Mouse (Mus musculus): Measurements from ENCODE around the gene Rbm4b. TPM values are rescaled to one million over a fixed set of nuclear protein-coding genes. Genes with fewer than 3 reads are reported as not detected.

The Rbm4b gene
- 119 and 132 TPM in 2 replicates for polyA plus RNA-seq (2015; fragmentation: Nextera tagmentation; extraction: Ambion mirVana)

DNA sequence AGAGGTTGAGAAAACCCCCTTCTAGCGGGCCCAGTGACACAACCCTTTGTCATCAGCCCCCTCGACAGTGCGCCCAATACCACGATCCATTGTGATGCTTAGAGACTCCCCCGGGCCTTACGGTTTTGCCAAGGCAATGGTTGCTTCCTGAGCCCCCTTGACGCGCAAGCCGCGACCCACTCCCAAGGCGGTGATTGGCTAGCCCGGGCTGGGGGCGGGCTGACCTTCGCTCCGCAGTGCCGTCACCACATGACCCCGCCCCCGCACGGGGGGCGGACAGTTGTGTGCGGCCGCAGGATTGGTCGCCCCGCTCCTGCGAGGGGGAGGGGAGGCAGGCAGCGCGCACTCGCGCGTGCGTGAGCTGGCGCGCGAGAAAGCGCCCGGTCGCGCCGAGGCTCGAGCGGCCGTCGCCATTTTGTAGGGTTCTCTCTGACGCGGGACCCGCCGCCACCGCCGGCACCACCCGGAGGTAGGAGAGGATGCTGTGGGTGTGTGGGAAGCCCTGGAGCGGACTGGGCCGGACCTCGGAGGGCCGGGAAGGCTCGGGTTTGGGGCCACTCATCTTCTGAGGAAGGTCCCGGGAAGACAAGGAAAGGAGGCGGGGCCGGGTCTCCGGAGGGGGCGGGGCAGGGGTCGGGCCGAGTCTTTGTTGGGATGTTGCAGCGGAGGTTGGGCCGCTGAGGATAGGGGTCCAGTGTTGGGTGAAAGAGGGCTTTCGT is at the start of gene Rbm4b:
Gene Rbm4b, plus strand, starts transcription at position 305 of the 719 bp plus-strand sequence.
- Histone ChIP-seq H3K4me1 (peaks cover 42% of the 10 kb centered on the region), H3K9ac (replicated peaks) (peak within 1 kb of the TSS; percentile 86), H3K27me3 (replicated peaks) (no peaks in the 10 kb centered on the region), H3K36me3 (peaks cover 18% of the 10 kb centered on the region), H3K27ac (replicated peaks) (peak within 1 kb of the TSS; percentile 98), H3K9me3 (replicated peaks) (no peaks in the 10 kb centered on the region), H3K4me2 (peak within 1 kb of the TSS; percentile 85), H3K4me3 (replicated peaks) (peak within 1 kb of the TSS; percentile 79)
- WGBS, result under 1% methylated on average over 64 of the region's 65 CpGs
- peak; percentile 97 for ATAC-seq (ENCODE audit: low FRiP score)

DNA sequence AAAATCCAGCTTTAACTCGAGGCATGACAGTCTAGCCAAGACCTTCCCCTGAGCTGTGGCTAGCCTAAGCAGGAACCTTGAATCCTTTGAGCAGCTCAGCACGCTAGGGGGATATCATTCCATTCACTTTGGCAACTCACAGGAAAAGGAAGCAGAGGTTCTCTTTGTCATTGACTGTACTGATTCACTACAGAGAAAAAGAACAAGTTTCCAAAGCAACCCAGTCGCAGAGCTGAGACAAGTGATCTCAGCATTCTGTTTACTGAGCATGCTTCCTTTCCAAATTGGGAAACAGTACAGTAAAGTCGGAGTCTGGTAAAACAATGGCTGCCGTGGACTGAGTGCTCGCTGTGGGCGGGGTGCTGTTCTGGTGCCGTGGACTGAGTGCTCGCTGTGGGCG is 47.5 kb upstream of the Rbm4b start:
- H3K4me1 ChIP-seq, result peaks cover 21% of the 10 kb centered on the region
- no peak overlapping the region for H3K27ac ChIP-seq (replicated peaks)
- no peak for ATAC-seq (ENCODE audit: low FRiP score)
- no peak overlapping the region for H3K4me3 ChIP-seq (replicated peaks)
- no peaks in the 10 kb centered on the region for H3K9me3 ChIP-seq (replicated peaks)
- no peaks in the 10 kb centered on the region for H3K27me3 ChIP-seq (replicated peaks)
- H3K36me3 ChIP-seq, result no peaks in the 10 kb centered on the region
- H3K4me2 ChIP-seq, result no peak overlapping the region
- WGBS, result 84% methylated on average over 10 of the region's 10 CpGs
- no peak overlapping the region for H3K9ac ChIP-seq (replicated peaks)

DNA sequence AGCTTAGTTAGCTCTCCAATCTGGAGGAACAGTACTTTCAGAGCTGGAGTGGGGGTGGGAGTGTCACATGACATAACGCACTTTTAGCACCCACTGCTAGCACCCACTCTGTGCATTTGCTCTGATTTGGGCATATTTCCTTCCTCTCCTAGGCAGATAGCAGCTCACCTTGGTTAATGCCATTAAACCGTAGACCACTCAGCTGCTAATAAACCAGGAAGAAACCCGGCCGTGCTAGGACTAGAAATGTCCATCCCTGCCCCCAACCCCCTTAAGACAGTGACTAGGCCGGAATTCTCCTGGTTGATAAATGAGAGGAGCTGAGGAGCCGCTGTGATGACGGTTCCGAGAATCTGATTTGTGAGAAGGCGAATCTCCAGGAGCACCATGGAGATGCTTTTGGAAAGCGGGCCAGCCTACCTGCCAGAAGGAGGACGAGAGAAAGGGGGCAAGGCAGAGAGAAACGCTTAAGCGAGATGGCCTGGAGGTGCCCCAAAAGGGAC is 45.1 kb upstream of the Rbm4b start, which contains the start of gene Sptbn2:
Gene Sptbn2, plus strand, starts transcription at position 70 of the 503 bp plus-strand sequence.
- peak within 1 kb of the TSS; percentile 85 for H3K4me2 ChIP-seq
- ATAC-seq (ENCODE audit: low FRiP score), result peak; percentile 53

DNA sequence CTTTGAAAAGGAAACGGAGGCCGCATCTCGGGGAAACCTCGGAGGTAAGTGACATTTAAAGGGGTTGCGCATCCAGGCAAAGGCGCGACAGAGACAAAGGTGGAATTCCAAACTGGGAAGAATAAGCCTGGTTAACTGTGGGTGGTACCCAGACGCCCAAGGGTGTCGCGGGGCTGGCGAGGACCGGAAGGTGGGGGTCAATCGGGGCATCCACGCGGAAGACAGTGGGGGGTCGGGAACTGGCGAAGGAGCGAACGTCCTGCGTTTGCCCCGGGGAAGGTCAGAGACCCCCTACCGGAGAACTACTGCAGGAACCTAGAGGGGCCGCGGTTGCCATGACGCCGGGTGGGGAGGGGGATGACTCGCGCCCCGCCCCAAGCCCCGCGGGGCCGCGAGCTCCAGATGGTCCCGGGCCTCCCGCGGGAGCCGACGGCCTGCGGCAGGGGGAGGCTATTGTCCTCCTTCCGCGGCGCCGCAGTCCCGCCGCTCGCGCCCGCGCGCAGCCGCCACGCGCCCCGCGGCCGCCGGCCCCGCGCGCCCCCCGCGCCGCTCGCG is 44.6 kb upstream of the Rbm4b start:
- H3K9ac ChIP-seq (replicated peaks), result peak overlapping the region; percentile 81
- peak overlapping the region; percentile 68 for H3K4me3 ChIP-seq (replicated peaks)
- peak; percentile 80 for ATAC-seq (ENCODE audit: low FRiP score)
- no peaks in the 10 kb centered on the region for H3K27me3 ChIP-seq (replicated peaks)
- peak overlapping the region; percentile 85 for H3K4me2 ChIP-seq
- peak overlapping the region; percentile 97 for H3K27ac ChIP-seq (replicated peaks)
- peaks cover 35% of the 10 kb centered on the region for H3K4me1 ChIP-seq
- H3K9me3 ChIP-seq (replicated peaks), result no peaks in the 10 kb centered on the region
- H3K36me3 ChIP-seq, result no peaks in the 10 kb centered on the region
- WGBS, result 0% methylated on average over 29 of the region's 65 CpGs

More for the DNA sequence above, 45.1 kb upstream of the Rbm4b start, which contains the start of gene Sptbn2:
- H3K27ac ChIP-seq (replicated peaks), result peak within 1 kb of the TSS; percentile 97
- H3K36me3 ChIP-seq, result no peaks in the 10 kb centered on the region
- no peaks in the 10 kb centered on the region for H3K27me3 ChIP-seq (replicated peaks)
- H3K4me3 ChIP-seq (replicated peaks), result peak within 1 kb of the TSS; percentile 68
- H3K9ac ChIP-seq (replicated peaks), result peak within 1 kb of the TSS; percentile 81
- WGBS, result 4% methylated on average over 13 of the region's 13 CpGs
- no peaks in the 10 kb centered on the region for H3K9me3 ChIP-seq (replicated peaks)
- H3K4me1 ChIP-seq, result peaks cover 35% of the 10 kb centered on the region

DNA sequence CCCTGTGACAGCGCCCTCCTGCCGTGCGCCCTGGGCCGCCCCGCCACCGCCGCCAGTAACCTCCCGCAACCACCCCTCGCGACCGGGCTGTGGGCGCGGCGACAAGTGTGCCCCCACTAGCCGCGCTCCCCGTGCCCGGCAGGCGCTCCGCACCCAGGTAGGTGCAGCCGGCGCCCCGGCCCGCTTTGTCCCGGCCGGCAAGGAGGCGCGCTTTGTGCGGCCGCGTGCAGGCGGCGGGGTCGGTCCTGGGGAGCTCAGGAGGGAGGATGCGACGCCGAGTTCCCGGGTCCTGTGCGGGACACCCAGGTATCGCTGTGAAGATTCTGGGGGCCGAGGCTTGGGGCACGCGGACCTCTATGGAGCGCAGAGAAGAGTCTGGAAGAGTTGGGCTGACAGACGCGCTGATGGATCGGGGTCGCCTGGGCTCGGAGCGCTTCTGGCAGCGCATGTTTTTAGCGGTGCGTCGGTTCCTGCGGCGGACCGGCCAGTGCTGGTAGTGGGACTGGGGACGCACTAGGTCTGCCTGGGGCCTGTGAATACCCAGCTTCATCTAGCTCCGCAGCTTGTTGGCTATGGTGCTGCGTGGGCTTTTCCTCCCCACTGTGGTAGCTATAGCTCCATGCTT is 44.0 kb upstream of the Rbm4b start:
- Histone ChIP-seq H3K9ac (replicated peaks) (peak overlapping the region; percentile 81), H3K4me2 (peak overlapping the region; percentile 85), H3K4me3 (replicated peaks) (peak overlapping the region; percentile 68), H3K27me3 (replicated peaks) (no peaks in the 10 kb centered on the region), H3K9me3 (replicated peaks) (no peaks in the 10 kb centered on the region), H3K4me1 (peaks cover 35% of the 10 kb centered on the region), H3K27ac (replicated peaks) (peak overlapping the region; percentile 97), H3K36me3 (no peaks in the 10 kb centered on the region)
- under 1% methylated on average over 57 of the region's 60 CpGs for WGBS
- ATAC-seq (ENCODE audit: low FRiP score), result peak; percentile 33

DNA sequence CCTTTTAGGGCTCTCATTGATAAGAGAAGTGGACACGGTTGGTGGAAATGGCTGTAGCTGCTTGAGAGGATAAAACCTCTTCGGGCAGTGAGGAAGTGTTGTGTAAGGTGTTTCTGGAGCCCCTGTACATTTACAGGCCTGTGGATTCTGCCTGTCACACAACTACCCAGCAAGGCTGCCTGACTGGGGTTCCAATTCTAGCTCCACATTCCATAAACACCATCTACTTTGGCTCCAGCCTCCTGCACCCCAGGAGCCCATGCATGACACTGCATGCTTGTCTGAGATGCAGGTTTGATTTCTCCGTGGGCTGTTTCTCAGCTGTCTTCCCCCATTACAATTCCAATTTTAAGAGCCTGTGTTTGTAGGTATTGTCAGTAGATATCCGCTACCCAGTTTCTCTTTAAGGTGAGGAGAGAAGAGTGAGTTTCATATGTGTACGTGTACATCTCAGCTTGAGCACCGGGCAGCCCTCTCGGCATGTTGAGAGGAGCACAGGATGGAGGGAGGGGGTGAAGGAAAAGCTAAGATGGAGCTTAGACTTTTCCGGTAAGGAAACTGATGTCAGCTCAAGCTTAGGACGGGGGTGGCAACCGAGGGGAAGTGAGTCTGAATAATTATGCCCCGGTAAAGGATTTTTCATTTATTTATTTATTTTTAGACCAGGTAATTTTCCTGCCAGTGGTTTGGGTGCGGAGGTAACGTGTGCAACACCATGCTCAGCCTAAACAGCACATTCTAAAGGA is 43.3 kb upstream of the Rbm4b start:
- Histone ChIP-seq H3K27me3 (replicated peaks) (no peaks in the 10 kb centered on the region), H3K27ac (replicated peaks) (peak overlapping the region; percentile 97), H3K4me1 (peaks cover 35% of the 10 kb centered on the region), H3K4me2 (peak overlapping the region; percentile 85), H3K4me3 (replicated peaks) (peak overlapping the region; percentile 68), H3K36me3 (no peaks in the 10 kb centered on the region), H3K9me3 (replicated peaks) (no peaks in the 10 kb centered on the region), H3K9ac (replicated peaks) (peak overlapping the region; percentile 81)
- WGBS, result 21% methylated on average over 13 of the region's 13 CpGs
- 0 out of 2 replicates have a peak, but pooled peaks have one; percentile 12 for ATAC-seq (ENCODE audit: low FRiP score)

DNA sequence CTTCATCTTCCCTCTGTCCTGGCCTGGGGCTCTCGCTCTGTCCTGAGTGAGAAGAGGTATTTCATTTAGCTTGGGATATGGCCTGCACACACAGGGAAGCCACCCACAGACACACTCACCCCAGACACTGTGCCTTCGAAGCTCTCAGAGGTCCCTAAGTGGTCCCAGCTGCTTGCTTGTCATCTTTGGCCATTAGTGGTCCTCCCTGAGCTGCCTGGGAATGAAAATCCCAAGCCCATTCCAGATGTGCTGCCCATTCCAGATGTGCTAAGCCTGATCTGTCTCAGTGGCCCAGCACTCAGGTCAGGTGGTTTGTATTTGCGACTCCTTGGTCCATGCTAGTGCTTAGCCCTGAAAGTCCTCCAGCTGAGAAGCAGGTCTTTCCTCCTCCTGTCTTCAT is 42.4 kb upstream of the Rbm4b start:
- no peak for ATAC-seq (ENCODE audit: low FRiP score)
- no peaks in the 10 kb centered on the region; the same call in 1 of the 2 replicates for H3K36me3 ChIP-seq
- peaks cover 38% of the 10 kb centered on the region for H3K4me1 ChIP-seq
- H3K9me3 ChIP-seq (replicated peaks), result no peaks in the 10 kb centered on the region
- peak overlapping the region; percentile 68 for H3K4me3 ChIP-seq (replicated peaks)
- H3K27ac ChIP-seq (replicated peaks), result no peak overlapping the region
- WGBS, result 41% methylated on average over 3 of the region's 3 CpGs
- no peaks in the 10 kb centered on the region for H3K27me3 ChIP-seq (replicated peaks)
- H3K9ac ChIP-seq (replicated peaks), result peak overlapping the region; percentile 81
- H3K4me2 ChIP-seq, result peak overlapping the region; percentile 85

DNA sequence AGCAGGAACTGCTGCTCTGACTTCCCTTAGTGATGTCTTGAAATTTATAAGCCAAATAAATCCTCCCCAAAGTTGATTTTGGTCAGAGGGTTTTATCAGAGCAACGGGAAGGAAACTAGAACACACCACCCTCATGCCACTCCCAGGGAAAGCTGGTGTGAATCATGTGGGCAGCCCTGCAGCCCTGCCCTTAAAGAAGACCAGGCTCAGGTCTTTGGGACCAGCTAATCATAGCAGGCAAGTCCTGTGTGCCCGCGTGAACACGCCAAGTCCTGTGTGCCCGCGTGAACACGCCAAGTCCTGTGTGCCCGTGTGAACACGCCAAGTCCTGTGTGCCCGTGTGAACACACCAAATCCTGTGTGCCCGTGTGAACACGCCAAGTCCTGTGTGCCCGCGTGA is 39.5 kb upstream of the Rbm4b start:
- Histone ChIP-seq H3K9ac (replicated peaks) (no peak overlapping the region), H3K4me3 (replicated peaks) (no peak overlapping the region), H3K36me3 (peaks cover 20% of the 10 kb centered on the region), H3K4me1 (peaks cover 22% of the 10 kb centered on the region), H3K27me3 (replicated peaks) (no peaks in the 10 kb centered on the region), H3K9me3 (replicated peaks) (no peaks in the 10 kb centered on the region), H3K27ac (replicated peaks) (no peak overlapping the region), H3K4me2 (no peak overlapping the region)
- WGBS, result 97% methylated on average over 14 of the region's 14 CpGs
- no peak for ATAC-seq (ENCODE audit: low FRiP score)

DNA sequence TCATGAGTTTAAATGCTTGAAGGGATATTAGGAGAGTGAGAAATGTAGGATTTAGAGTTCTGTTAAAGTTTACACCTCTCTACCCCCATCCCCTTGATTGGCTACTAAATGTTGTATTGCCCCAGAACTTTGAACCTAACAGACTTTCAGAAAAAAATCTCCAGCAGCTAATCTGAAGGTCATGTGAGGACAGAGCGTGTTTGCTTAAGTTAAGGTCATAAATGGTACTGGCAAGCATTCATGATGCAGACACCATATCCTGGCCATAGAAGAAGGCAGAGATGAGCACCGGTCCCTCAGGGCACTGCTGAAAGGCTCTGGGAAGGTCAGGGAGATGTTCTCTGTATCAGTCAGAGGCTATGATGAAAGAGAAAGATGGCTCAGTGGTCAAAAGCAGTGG is 39.0 kb upstream of the Rbm4b start:
- ATAC-seq (ENCODE audit: low FRiP score), result no peak
- H3K9me3 ChIP-seq (replicated peaks), result no peaks in the 10 kb centered on the region
- peaks cover 22% of the 10 kb centered on the region for H3K4me1 ChIP-seq
- no peak overlapping the region for H3K27ac ChIP-seq (replicated peaks)
- no peak overlapping the region for H3K9ac ChIP-seq (replicated peaks)
- no peak overlapping the region for H3K4me2 ChIP-seq
- 94% methylated on average over 2 of the region's 2 CpGs for WGBS
- H3K27me3 ChIP-seq (replicated peaks), result no peaks in the 10 kb centered on the region
- H3K4me3 ChIP-seq (replicated peaks), result no peak overlapping the region
- peaks cover 20% of the 10 kb centered on the region for H3K36me3 ChIP-seq

DNA sequence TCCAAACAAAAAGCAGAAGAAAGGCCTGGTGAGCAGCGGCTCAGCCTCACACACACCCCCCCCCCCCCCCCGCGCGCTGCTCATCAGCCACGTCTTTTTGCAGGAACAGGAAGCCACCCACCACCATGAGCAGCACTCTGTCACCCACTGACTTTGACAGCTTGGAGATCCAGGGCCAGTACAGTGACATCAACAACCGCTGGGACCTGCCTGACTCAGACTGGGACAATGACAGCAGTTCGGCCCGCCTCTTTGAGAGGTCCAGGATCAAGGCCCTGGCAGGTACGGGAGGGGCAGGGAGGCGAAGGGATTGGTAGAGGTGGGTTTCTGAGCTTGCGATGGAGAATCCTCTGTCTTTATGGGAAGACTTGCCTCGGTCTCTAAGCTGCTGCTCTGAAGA is 37.6 kb upstream of the Rbm4b start:
- ATAC-seq (ENCODE audit: low FRiP score), result no peak
- Histone ChIP-seq H3K4me1 (peaks cover 17% of the 10 kb centered on the region), H3K4me3 (replicated peaks) (no peak overlapping the region), H3K27ac (replicated peaks) (no peak overlapping the region), H3K27me3 (replicated peaks) (no peaks in the 10 kb centered on the region), H3K9ac (replicated peaks) (no peak overlapping the region), H3K4me2 (no peak overlapping the region), H3K36me3 (peaks cover 20% of the 10 kb centered on the region), H3K9me3 (replicated peaks) (no peaks in the 10 kb centered on the region)
- WGBS, result 38% methylated on average over 11 of the region's 12 CpGs

DNA sequence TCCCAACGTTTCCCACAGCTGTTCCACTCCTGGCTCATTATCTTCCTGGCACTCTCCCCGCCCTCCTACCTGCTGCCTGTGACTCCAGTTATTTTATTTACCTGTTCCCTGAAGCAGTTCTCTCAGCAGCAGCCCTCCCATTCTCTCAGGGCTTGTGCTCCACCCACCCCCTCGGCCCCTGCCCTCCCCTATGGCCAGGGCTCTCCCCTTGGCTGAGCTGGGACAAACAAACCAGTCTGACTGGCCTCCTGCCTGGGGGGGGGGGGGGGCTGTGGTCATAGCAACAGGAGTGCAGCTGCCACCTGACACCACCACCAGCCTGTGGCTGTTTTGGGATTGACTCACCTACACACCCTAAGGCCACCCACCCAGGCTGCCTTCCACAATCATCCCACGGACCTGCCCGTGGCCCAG is 36.9 kb upstream of the Rbm4b start:
- peaks cover 24% of the 10 kb centered on the region for H3K36me3 ChIP-seq
- 31% methylated on average over 5 of the region's 5 CpGs for WGBS

More for the DNA sequence above, 36.9 kb upstream of the Rbm4b start:
- H3K9ac ChIP-seq (replicated peaks), result no peak overlapping the region
- no peaks in the 10 kb centered on the region for H3K27me3 ChIP-seq (replicated peaks)
- no peak for ATAC-seq (ENCODE audit: low FRiP score)
- H3K9me3 ChIP-seq (replicated peaks), result no peaks in the 10 kb centered on the region
- H3K4me3 ChIP-seq (replicated peaks), result no peak overlapping the region
- no peak overlapping the region for H3K4me2 ChIP-seq
- peaks cover 11% of the 10 kb centered on the region for H3K4me1 ChIP-seq
- no peak overlapping the region for H3K27ac ChIP-seq (replicated peaks)
